Mouse (Mus musculus) kidney, adult 18-20 months (tissue): Measurements from ENCODE around the gene Olfr1337.
"Not testable (repeated sequence)": the region's sequence is repeated elsewhere in the genome, so short reads cannot be mapped to it uniquely, and the experiment has no call there.

Source experiments
- DNase-seq: peaks from one replicate; pipeline ENCODE4 v3.0.0; 2021

Olfr1337 gene

DNA sequence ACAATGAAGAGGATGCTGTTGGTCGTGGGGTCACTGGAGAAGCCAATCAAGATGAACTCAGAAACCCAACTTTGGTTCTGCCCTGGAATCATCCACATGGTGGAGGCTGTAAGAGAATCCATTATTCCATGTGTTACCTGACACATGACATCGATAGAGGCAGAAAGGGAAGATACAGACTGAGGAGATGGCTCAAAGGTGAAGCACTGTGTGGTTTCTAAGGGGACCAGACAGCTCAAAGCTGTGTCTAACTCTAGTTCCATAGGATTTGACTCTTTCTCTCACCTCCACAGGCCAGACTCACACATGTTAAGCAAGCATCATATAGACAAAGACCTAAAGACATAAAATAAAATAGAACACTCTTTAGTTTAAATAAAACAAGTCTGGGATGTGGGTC lies at the start of gene Olfr1337:
Olfr1337 (minus strand) TSS at position 101 of the 400 bp plus-strand sequence.
- no peak for DNase-seq

GRCm38 (mm10) chr4:118818921-118819320 lies 36.5 kb upstream of the Olfr1337 start:
- DNase-seq, result no peak

DNA sequence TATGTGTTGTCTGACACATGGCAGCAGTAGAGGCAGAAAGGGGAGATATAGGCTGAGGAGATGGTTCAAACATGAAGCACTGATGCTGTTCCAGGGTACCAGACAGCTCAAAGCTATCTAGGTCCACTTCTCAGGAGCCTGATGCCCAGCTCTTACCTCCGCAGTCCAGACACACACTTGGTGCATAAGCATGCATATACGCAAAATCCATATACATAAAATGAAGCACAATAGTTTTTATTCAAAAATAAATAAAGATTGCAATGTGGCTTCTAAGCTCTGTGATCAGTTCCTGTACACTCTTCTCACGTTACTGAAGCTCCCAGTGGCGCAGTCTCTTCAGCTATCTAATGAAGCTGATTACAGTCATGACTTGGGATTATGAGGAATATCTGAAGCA lies 27.5 kb upstream of the Olfr1337 start, which contains the start of gene Olfr1335:
Olfr1335 (minus strand) TSS at position 101 of the 400 bp plus-strand sequence.
- DNase-seq, result no peak

GRCm38 (mm10) chr4:118792796-118793195 lies 10.4 kb upstream of the Olfr1337 start:
- not testable (repeated sequence) for DNase-seq

DNA sequence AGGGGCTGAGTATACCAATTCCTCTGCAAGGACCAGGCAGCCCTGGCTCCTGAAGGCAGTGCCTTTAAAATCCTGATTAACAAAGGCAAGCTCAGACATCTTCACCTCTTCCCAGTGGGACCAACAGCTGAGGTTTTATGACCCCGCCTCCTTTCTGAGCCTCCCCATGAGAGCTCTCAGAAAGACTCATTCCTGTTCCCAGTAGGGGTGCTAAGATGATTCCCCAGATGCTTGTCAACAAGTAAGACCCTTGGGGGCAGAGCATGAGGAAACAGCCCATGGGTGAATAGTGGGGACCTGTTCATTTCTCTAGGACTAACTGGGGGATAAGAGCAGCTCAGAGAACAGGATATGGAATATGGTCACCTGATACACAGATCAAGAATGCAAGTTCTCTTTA lies 23.7 kb downstream of the Olfr1337 start, which contains the start of gene Olfr1338:
Olfr1338 (minus strand) TSS at position 101 of the 400 bp plus-strand sequence.
- no peak for DNase-seq

DNA sequence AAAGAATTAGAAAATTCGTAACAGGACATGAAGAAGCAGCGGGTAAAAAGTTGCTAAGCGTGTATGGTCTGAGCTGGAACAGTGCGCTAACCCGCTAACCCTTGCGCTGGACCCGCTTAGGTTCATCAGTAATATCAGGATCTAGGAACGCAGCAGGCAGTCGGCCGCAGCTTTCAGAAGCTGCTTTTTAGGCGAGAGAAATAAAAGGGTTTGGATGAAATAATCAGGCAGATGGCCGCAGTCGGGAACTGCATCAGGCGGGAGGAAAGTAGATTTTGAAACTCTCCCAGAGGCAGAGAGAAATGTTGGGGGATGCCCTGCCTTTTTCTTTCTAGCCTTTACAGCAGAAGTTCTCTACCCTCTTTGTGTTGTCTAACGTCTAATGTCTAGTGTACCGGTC lies 40.5 kb downstream of the Olfr1337 start:
- no peak for DNase-seq

- DNase-seq, result no peak
Measured at GRCm38 (mm10) chr4:118740988-118741698, 41.2 kb downstream of the Olfr1337 start.

DNA sequence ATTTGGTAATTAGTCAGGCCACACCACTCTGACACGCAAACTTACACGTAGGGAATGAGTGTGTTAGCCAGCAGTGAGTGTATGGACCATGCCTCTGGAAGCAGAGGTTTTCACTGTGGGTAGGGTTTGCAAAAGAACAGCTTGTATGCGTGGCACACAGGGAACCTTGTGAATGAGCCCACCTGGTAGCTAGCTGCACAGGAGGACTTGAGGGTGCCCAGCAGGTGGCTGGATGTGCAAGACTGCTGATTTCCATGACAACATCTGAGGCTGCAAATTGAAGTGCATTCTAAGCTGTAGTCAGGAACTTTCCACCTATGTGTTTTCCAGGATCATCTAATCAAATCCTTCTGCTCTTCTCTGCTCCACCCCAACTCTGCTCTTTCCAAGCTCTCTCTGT lies 42.8 kb downstream of the Olfr1337 start:
- DNase-seq, result no peak

- DNase-seq, result no peak
Measured at GRCm38 (mm10) chr4:118731875-118732274, 50.5 kb downstream of the Olfr1337 start, which contains the start of gene Olfr1339. TSS of gene Olfr1339 (plus strand) at chr4:118732175.
